Mouse (Mus musculus): ENCODE data around the gene CK137956. TPM values are rescaled to one million over a fixed set of nuclear protein-coding genes. Genes with fewer than 3 reads are reported as not detected.

The CK137956 gene
- polyA plus RNA-seq, 1 experiment = not detected

DNA sequence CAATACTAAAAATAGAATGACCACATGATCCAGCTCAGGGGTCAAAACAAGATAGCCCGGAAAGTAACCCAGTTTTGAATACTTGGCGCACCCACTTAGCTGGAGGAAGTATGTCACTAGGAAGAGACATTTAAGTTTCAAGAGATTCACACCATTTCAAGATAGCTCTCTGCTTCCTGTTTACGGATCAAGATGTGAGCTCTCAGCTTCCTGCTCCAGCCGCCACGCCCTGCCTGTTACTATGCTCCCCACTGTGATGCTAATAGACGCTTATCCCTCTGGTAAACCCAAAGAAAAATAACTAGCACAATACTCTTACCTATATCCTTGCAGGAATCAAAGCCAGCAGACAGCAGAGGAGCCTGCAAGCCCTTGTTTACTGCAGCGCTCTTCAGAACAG, 57.2 kb downstream of the CK137956 start:
- WGBS = 88% methylated on average over 7 of the region's 7 CpGs
- no peaks in the 10 kb centered on the region for H3K36me3 ChIP-seq (ENCODE audit: control insufficient read depth, insufficient read depth, low read length)
- DNase-seq = no peak
- H3K27ac ChIP-seq (ENCODE audit: insufficient read depth, low read depth, low read length) = no peak overlapping the region
- no peak for TF ChIP-seq POLR2A (IDR thresholded peaks at IDR 0.05; ENCODE audit: low read depth, low read length)
- no peak for TF ChIP-seq CTCF (conservative IDR thresholded peaks at IDR 0.05; ENCODE audit: insufficient read depth, insufficient read length, low read depth, low read length)
- no peaks in the 10 kb centered on the region for H3K4me1 ChIP-seq (ENCODE audit: control insufficient read depth, insufficient read depth, low read length)
- H3K4me3 ChIP-seq (ENCODE audit: insufficient read depth, low read depth, low read length) = no peak overlapping the region
- H3K27me3 ChIP-seq (replicated peaks; ENCODE audit: control insufficient read depth, insufficient read depth, low read length) = no peaks in the 10 kb centered on the region

GRCm38 (mm10) chr4:127907151-127907550, 63.6 kb downstream of the CK137956 start:
- no peak for DNase-seq
- H3K27ac ChIP-seq (ENCODE audit: insufficient read depth, low read depth, low read length) = no peak overlapping the region
- H3K36me3 ChIP-seq (ENCODE audit: control insufficient read depth, insufficient read depth, low read length) = no peaks in the 10 kb centered on the region
- H3K4me3 ChIP-seq (ENCODE audit: insufficient read depth, low read depth, low read length) = no peak overlapping the region
- WGBS = 48% methylated on average over 8 of the region's 8 CpGs
- H3K27me3 ChIP-seq (replicated peaks; ENCODE audit: control insufficient read depth, insufficient read depth, low read length) = no peaks in the 10 kb centered on the region
- no peaks in the 10 kb centered on the region for H3K4me1 ChIP-seq (ENCODE audit: control insufficient read depth, insufficient read depth, low read length)
- TF ChIP-seq CTCF (conservative IDR thresholded peaks at IDR 0.05; ENCODE audit: insufficient read depth, insufficient read length, low read depth, low read length) = no peak
- TF ChIP-seq POLR2A (IDR thresholded peaks at IDR 0.05; ENCODE audit: low read depth, low read length) = no peak

DNA sequence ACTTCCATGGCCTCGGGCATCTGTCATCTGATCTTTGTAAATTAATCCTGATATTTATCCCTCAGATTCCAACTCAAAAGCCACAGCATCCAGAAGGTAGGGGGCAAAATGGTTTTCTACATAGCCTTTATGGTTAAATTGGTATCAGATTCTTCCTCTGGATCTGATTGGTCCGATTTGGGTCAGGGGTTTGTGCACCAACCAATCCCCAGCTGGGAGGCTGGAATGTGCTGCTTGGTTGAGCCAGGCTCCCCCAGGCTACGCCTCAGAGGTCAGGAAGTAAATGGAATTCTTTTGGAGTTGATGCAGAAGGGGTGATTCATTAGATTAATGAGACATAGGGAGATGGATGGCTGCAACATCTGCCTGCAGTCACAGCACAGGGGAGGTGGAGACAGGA, 66.8 kb downstream of the CK137956 start:
- Histone ChIP-seq H3K27me3 (replicated peaks; ENCODE audit: control insufficient read depth, insufficient read depth, low read length) (no peaks in the 10 kb centered on the region), H3K4me3 (ENCODE audit: insufficient read depth, low read depth, low read length) (no peak overlapping the region), H3K36me3 (ENCODE audit: control insufficient read depth, insufficient read depth, low read length) (no peaks in the 10 kb centered on the region), H3K27ac (ENCODE audit: insufficient read depth, low read depth, low read length) (no peak overlapping the region), H3K4me1 (ENCODE audit: control insufficient read depth, insufficient read depth, low read length) (no peaks in the 10 kb centered on the region)
- WGBS = 36% methylated on average over 3 of the region's 3 CpGs
- DNase-seq = no peak
- TF ChIP-seq POLR2A (IDR thresholded peaks at IDR 0.05; ENCODE audit: low read depth, low read length) = no peak
- no peak for TF ChIP-seq CTCF (conservative IDR thresholded peaks at IDR 0.05; ENCODE audit: insufficient read depth, insufficient read length, low read depth, low read length)

- no peaks in the 10 kb centered on the region for H3K4me1 ChIP-seq (ENCODE audit: control insufficient read depth, insufficient read depth, low read length)
- TF ChIP-seq POLR2A (IDR thresholded peaks at IDR 0.05; ENCODE audit: low read depth, low read length) (no peak), CTCF (conservative IDR thresholded peaks at IDR 0.05; ENCODE audit: insufficient read depth, insufficient read length, low read depth, low read length) (no peak)
- H3K27ac ChIP-seq (ENCODE audit: insufficient read depth, low read depth, low read length) = no peak overlapping the region
- no peak for DNase-seq
- H3K27me3 ChIP-seq (replicated peaks; ENCODE audit: control insufficient read depth, insufficient read depth, low read length) = no peaks in the 10 kb centered on the region
- no peak overlapping the region for H3K4me3 ChIP-seq (ENCODE audit: insufficient read depth, low read depth, low read length)
- WGBS = 68% methylated on average over 7 of the region's 7 CpGs
- H3K36me3 ChIP-seq (ENCODE audit: control insufficient read depth, insufficient read depth, low read length) = no peaks in the 10 kb centered on the region
These were observed 69.8 kb downstream of the CK137956 start for GRCm38 (mm10) chr4:127900893-127901456.

DNA sequence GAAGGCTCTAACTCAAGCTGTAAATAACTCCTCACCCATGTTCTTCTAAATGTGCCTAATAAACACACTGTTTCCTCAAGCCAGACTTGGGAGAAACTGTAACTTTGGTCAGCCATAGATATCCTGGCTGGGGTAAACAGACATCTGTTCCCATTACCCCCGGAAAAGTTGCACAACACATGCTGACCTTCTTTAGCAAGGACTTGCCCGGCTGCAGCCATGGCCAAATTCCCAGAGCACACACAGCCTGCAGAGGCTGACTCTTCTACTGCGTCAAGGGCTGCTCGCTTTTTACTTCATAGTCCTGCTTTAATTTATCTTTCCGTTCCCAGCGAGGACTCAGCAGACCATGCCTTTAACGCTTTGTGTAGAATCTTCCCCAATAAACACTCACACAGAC, 81.7 kb downstream of the CK137956 start:
- 66% methylated on average over 7 of the region's 7 CpGs for WGBS
- DNase-seq = no peak
- H3K4me3 ChIP-seq (ENCODE audit: insufficient read depth, low read depth, low read length) = no peak overlapping the region
- no peak overlapping the region for H3K27ac ChIP-seq (ENCODE audit: insufficient read depth, low read depth, low read length)
- no peak for TF ChIP-seq CTCF (conservative IDR thresholded peaks at IDR 0.05; ENCODE audit: insufficient read depth, insufficient read length, low read depth, low read length)
- no peak for TF ChIP-seq POLR2A (IDR thresholded peaks at IDR 0.05; ENCODE audit: low read depth, low read length)
- H3K4me1 ChIP-seq (ENCODE audit: control insufficient read depth, insufficient read depth, low read length) = no peaks in the 10 kb centered on the region
- no peaks in the 10 kb centered on the region for H3K27me3 ChIP-seq (replicated peaks; ENCODE audit: control insufficient read depth, insufficient read depth, low read length)
- H3K36me3 ChIP-seq (ENCODE audit: control insufficient read depth, insufficient read depth, low read length) = no peaks in the 10 kb centered on the region

DNA sequence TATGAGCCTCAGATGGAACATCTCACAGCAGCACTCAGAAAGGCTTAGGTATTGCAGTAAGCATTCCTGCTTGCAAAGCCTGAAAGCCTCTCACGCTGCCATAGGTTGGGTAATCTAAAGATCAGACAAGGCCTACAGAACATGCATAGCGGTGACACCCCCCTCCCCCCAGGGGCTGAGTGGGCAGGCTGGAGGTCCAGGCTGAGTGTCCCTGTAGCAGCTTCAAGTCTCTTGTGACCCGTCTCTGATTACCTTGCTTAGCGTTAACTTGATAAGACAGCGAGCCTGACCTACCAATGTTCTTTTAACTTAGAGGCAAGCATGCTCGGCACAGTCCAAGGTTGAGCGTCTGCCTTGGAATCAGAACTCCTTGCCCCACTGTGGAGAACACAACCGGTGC, 91.8 kb downstream of the CK137956 start:
- WGBS = 94% methylated on average over 8 of the region's 8 CpGs
- TF ChIP-seq CTCF (conservative IDR thresholded peaks at IDR 0.05; ENCODE audit: insufficient read depth, insufficient read length, low read depth, low read length) (no peak), POLR2A (IDR thresholded peaks at IDR 0.05; ENCODE audit: low read depth, low read length) (no peak)
- Histone ChIP-seq H3K4me3 (ENCODE audit: insufficient read depth, low read depth, low read length) (no peak overlapping the region), H3K4me1 (ENCODE audit: control insufficient read depth, insufficient read depth, low read length) (no peaks in the 10 kb centered on the region), H3K36me3 (ENCODE audit: control insufficient read depth, insufficient read depth, low read length) (no peaks in the 10 kb centered on the region), H3K27me3 (replicated peaks; ENCODE audit: control insufficient read depth, insufficient read depth, low read length) (no peaks in the 10 kb centered on the region), H3K27ac (ENCODE audit: insufficient read depth, low read depth, low read length) (no peak overlapping the region)
- DNase-seq = no peak

Other genes with a start within 250 kb of the CK137956 start
- 0.03 TPM in 1 of 2 replicates, not detected in the other for gene Csmd2, start 16.9 kb upstream of the CK137956 start, polyA plus RNA-seq (2012; rRNA removed)